ENCODE assay signal across 7 mouse cellular contexts in the genomic region with DNA sequence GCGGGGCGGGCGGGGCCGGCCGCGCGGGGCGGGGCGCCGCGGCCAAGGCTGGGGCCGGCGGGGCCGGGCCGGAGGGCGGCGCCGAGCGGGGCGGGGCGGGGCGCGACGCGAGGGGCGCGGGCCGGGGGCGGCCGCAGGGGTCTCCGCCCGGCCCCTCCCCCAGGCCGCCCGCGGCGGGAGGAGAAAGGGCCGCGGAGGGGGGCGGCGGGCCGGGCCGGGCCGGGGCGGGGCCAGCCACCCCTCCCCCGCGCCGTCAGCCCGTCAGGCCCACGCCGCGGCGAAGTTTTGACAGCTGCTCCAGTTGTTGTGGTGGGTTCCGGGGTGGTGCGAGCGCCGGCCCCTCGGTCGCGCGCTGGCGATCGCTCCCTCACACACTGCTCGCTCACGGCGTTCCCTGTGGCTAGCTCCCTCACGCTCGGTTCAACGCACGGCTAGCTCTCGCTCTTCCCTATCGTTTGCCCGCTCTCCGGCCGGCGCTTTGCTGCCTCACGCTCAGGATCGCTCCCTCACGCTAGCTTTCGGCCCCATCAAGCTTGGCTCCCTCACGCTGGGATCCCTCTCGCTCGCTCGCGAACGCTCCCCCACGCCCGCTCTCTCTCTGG. TPM values are rescaled to one million over a fixed set of nuclear protein-coding genes. Genes with fewer than 3 reads are reported as not detected.
A peak's percentile ranks its signal among the peaks of the same experiment; 100 is the strongest.
DNase-seq lines count a peak whose midpoint lies in the region; ATAC-seq and TF ChIP-seq lines count a peak whose summit lies in the region.

No protein-coding gene starts in this region.

- peak; percentile 50 for DNase-seq in ES-E14 (ENCODE audit: low read depth, low spot score)
- DNase-seq in adrenal gland, adult 2 months, result peak; percentile 86
- DNase-seq in forebrain, embryonic 10.5 days (ENCODE audit: extremely low spot score, low spot score), result no peak
- peak; percentile 81 for DNase-seq in stomach, postnatal 0 days (ENCODE audit: low spot score)

- in situ Hi-C loops in ES-E14 (cut with MboI; ENCODE audit: low sequenced_read_pairs in 2 of 2, unreplicated experiment in 2 of 2), result no loop called here

- peaks cover 0 to 4% of the 10 kb centered on the region in 2 experiments; a peak in 1 of 4 replicates for H3K4me1 ChIP-seq in ES-E14 (ENCODE audit: control insufficient read depth in 2 of 2, insufficient read depth in 2 of 2, low read length in 2 of 2, poor library complexity in 1 of 2)
- peaks cover 18% of the 10 kb centered on the region for H3K4me1 ChIP-seq in forebrain, embryonic 10.5 days
- peaks cover 18% of the 10 kb centered on the region for H3K4me1 ChIP-seq in limb, embryonic 12.5 days (replicated peaks)
- peaks cover 20% of the 10 kb centered on the region for H3K4me1 ChIP-seq in midbrain, embryonic 12.5 days
- H3K4me1 ChIP-seq in stomach, postnatal 0 days (replicated peaks; ENCODE audit: control insufficient read depth, insufficient read depth), result no peaks in the 10 kb centered on the region

- H3K4me3 ChIP-seq in ES-E14 (ENCODE audit: insufficient read depth in 1 of 2, low read depth in 1 of 2, low read length in 2 of 2, poor library complexity in 1 of 2, severe bottlenecking in 1 of 2), result peak overlapping the region; percentile 96
- peak overlapping the region; percentile 94 for H3K4me3 ChIP-seq in forebrain, embryonic 10.5 days
- H3K4me3 ChIP-seq in limb, embryonic 12.5 days (replicated peaks), result peak overlapping the region; percentile 91
- peak overlapping the region; percentile 94 for H3K4me3 ChIP-seq in midbrain, embryonic 12.5 days
- peak overlapping the region; percentile 99 for H3K4me3 ChIP-seq in stomach, postnatal 0 days (ENCODE audit: low read depth, low read length)

- H3K4me2 ChIP-seq in limb, embryonic 12.5 days, result peak overlapping the region; percentile 68
- H3K4me2 ChIP-seq in midbrain, embryonic 12.5 days (replicated peaks), result peak overlapping the region; percentile 69
- H3K4me2 ChIP-seq in stomach, postnatal 0 days (replicated peaks; ENCODE audit: low read depth), result peak overlapping the region; percentile 69

- peak; percentile 46 to 49 for ATAC-seq in hematopoietic stem cell, adult 5-6 weeks (replicated peaks in 1 of 2; ENCODE audit: insufficient read depth in 1 of 2, low FRiP score in 2 of 2, low TSS enrichment in 1 of 2, low read depth in 1 of 2, poor library complexity in 2 of 2, severe bottlenecking in 2 of 2)
- ATAC-seq in limb, embryonic 12.5 days (ENCODE audit: insufficient number of reproducible peaks, insufficient read depth, low FRiP score, low TSS enrichment, low read depth), result peak; percentile 83
- ATAC-seq in midbrain, embryonic 12.5 days (ENCODE audit: low FRiP score, low read depth), result peak; percentile 85
- peak; percentile 87 for ATAC-seq in stomach, postnatal 0 days (ENCODE audit: low FRiP score, low TSS enrichment)

- H3K9me3 ChIP-seq in ES-E14 (ENCODE audit: control insufficient read depth, insufficient read depth, low read depth, low read length), result no peaks in the 10 kb centered on the region
- H3K9me3 ChIP-seq in forebrain, embryonic 10.5 days, result no peaks in the 10 kb centered on the region
- H3K9me3 ChIP-seq in limb, embryonic 12.5 days, result no peaks in the 10 kb centered on the region
- no peaks in the 10 kb centered on the region for H3K9me3 ChIP-seq in midbrain, embryonic 12.5 days
- H3K9me3 ChIP-seq in stomach, postnatal 0 days (ENCODE audit: control insufficient read depth, low read length), result no peaks in the 10 kb centered on the region

- TF ChIP-seq EP300 in stomach, postnatal 0 days (optimal IDR thresholded peaks at IDR 0.05), result no peak

- WGBS in forebrain, embryonic 10.5 days, result 2% methylated on average over 53 of the region's 87 CpGs
- under 1% methylated on average over 31 of the region's 87 CpGs for WGBS in limb, embryonic 12.5 days
- WGBS in midbrain, embryonic 12.5 days, result 0% methylated on average over 29 of the region's 87 CpGs
- under 1% methylated on average over 40 of the region's 87 CpGs for WGBS in stomach, postnatal 0 days

- no peaks in the 10 kb centered on the region; the same call in 1 of the 2 replicates for H3K36me3 ChIP-seq in ES-E14 (ENCODE audit: control insufficient read depth, insufficient read depth, low read length, poor library complexity, severe bottlenecking)
- H3K36me3 ChIP-seq in forebrain, embryonic 10.5 days (replicated peaks), result no peaks in the 10 kb centered on the region
- H3K36me3 ChIP-seq in limb, embryonic 12.5 days, result no peaks in the 10 kb centered on the region
- H3K36me3 ChIP-seq in midbrain, embryonic 12.5 days, result no peaks in the 10 kb centered on the region
- H3K36me3 ChIP-seq in stomach, postnatal 0 days (ENCODE audit: control insufficient read depth, insufficient read depth, low read length), result no peaks in the 10 kb centered on the region

- H3K9ac ChIP-seq in ES-E14 (ENCODE audit: insufficient read depth, low read depth, low read length, poor library complexity, severe bottlenecking), result peak overlapping the region; percentile 79
- peak overlapping the region; percentile 72 for H3K9ac ChIP-seq in limb, embryonic 12.5 days (replicated peaks)
- H3K9ac ChIP-seq in midbrain, embryonic 12.5 days (replicated peaks), result peak overlapping the region; percentile 70
- H3K9ac ChIP-seq in stomach, postnatal 0 days (ENCODE audit: low read length), result peak overlapping the region; percentile 99

- H3K27me3 ChIP-seq in forebrain, embryonic 10.5 days (ENCODE audit: poor library complexity, severe bottlenecking), result peaks cover 9% of the 10 kb centered on the region; the same call in 1 of the 2 replicates
- H3K27me3 ChIP-seq in limb, embryonic 12.5 days, result no peaks in the 10 kb centered on the region; the same call in 1 of the 2 replicates
- no peaks in the 10 kb centered on the region for H3K27me3 ChIP-seq in midbrain, embryonic 12.5 days
- H3K27me3 ChIP-seq in stomach, postnatal 0 days (ENCODE audit: control insufficient read depth, insufficient read depth, low read length), result no peaks in the 10 kb centered on the region

- H3K27ac ChIP-seq in ES-E14 (ENCODE audit: insufficient read depth, low read depth, low read length, poor library complexity, severe bottlenecking), result peak overlapping the region; percentile 92
- peak overlapping the region; percentile 97 for H3K27ac ChIP-seq in forebrain, embryonic 10.5 days
- peak overlapping the region; percentile 98 for H3K27ac ChIP-seq in limb, embryonic 12.5 days
- peak overlapping the region; percentile 99 for H3K27ac ChIP-seq in midbrain, embryonic 12.5 days (replicated peaks)
- H3K27ac ChIP-seq in stomach, postnatal 0 days (replicated peaks), result peak overlapping the region; percentile 100

- no peak for TF ChIP-seq CTCF in stomach, postnatal 0 days (IDR thresholded peaks at IDR 0.05; ENCODE audit: low read depth)

TF ChIP-seq in ES-E14, 5 proteins besides CTCF, POLR2A, EP300 and RAD21:
- TF ChIP-seq CHD2 (IDR thresholded peaks at IDR 0.05; ENCODE audit: low read depth, low read length), result no peak
- no peak for TF ChIP-seq MAFK (IDR thresholded peaks at IDR 0.05; ENCODE audit: insufficient read depth, low read depth, low read length)

RNA-seq across cellular contexts. Expression of a gene that starts 0.3 kb away (rescaled TPM):
- 50.6 and 56.7 TPM in 2 replicates for total RNA-seq in ES-E14 (2012; rRNA removed)
- 10 to 100 TPM; 42.7 to 54.1 TPM for total RNA-seq in adrenal gland, adult 2 months (2021)
- polyA plus RNA-seq in adrenal gland, adult 2 months (2012; rRNA removed), result 6.8 and 8.3 TPM in 2 replicates
- polyA plus RNA-seq in forebrain, embryonic 10.5 days (2016; fragmentation: Nextera tagmentation; extraction: Ambion mirVana), result 9.9 and 12.0 TPM in 2 replicates
- total RNA-seq in hematopoietic stem cell, adult 5-6 weeks (2017), result 48.5 and 73.4 TPM in 2 replicates
- 16.8 and 16.9 TPM in 2 replicates for polyA plus RNA-seq in limb, embryonic 12.5 days (2016; fragmentation: Nextera tagmentation; extraction: Ambion mirVana)
- polyA plus RNA-seq in midbrain, embryonic 12.5 days (2016; fragmentation: Nextera tagmentation; extraction: Ambion mirVana), result 25.4 and 29.2 TPM in 2 replicates
- 7.6 and 8.3 TPM in 2 replicates for polyA plus RNA-seq in stomach, postnatal 0 days (2015; fragmentation: Nextera tagmentation; extraction: Ambion mirVana)

RNA-seq across cellular contexts. Expression of a gene that starts 16.9 kb away (rescaled TPM):
- total RNA-seq in ES-E14 (2012; rRNA removed), result 0.21 and 0.22 TPM in 2 replicates
- not detected for total RNA-seq in adrenal gland, adult 2 months (2021)
- polyA plus RNA-seq in adrenal gland, adult 2 months (2012; rRNA removed), result not detected in 2 replicates
- not detected in 2 replicates for polyA plus RNA-seq in forebrain, embryonic 10.5 days (2016; fragmentation: Nextera tagmentation; extraction: Ambion mirVana)
- total RNA-seq in hematopoietic stem cell, adult 5-6 weeks (2017), result not detected in 2 replicates
- polyA plus RNA-seq in limb, embryonic 12.5 days (2016; fragmentation: Nextera tagmentation; extraction: Ambion mirVana), result not detected in 2 replicates
- polyA plus RNA-seq in midbrain, embryonic 12.5 days (2016; fragmentation: Nextera tagmentation; extraction: Ambion mirVana), result not detected in 2 replicates
- polyA plus RNA-seq in stomach, postnatal 0 days (2015; fragmentation: Nextera tagmentation; extraction: Ambion mirVana), result 0.05 and 0.06 TPM in 2 replicates
